Mouse (Mus musculus) liver, embryonic 14.5 days (tissue): ENCODE data around the gene Wdtc1.

Source experiments
- CTCF ChIP-seq: IDR thresholded peaks from 2 replicates; pipeline ENCODE4 v1.5.1; 2016; ENCODE audit warnings: antibody characterized with exemption, low read depth, control low read depth
- EP300 ChIP-seq: IDR thresholded peaks from 2 replicates; pipeline ENCODE4 v1.6.1; 2016; ENCODE audit warnings: antibody characterized with exemption, low read depth

- no peak for TF ChIP-seq CTCF
- no peak for TF ChIP-seq EP300
These were observed 46.8 kb upstream of the Wdtc1 start for GRCm38 (mm10) chr4:133400098-133400497.
